Mouse (Mus musculus): Measurements from ENCODE around the gene Ccl20. TPM values are rescaled to one million over a fixed set of nuclear protein-coding genes. Genes with fewer than 3 reads are reported as not detected.

Gene Ccl20
- total RNA-seq (2023; ENCODE audit: inconsistent age) = not detected in 4 replicates

GRCm38 (mm10) chr1:83116447-83117137 is at the start of gene Ccl20:
Gene Ccl20, plus strand, starts transcription at chr1:83116766.

DNA sequence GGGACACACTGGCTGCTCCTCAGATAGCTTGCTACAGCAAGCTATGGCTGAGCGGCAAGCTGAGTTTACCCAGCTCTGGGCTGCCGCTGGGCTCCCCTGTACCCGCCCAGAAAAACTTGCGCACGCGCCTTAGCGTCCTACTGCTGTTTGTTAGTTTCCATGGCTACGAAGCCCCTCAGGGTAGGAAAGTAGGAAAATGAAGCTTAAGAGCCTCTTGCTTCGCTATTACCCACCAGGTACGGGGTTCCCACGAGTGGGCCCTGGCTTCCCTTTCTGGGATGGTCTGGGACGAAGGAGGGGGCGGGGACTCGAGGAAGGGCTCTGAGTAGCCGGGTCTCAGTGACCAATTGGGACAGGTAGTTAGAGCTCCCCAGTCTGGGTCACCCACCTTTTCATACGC is 43.0 kb downstream of the Ccl20 start, which contains the start of gene Daw1:
TSS of gene Daw1 (plus strand) at position 150 of the 400 bp plus-strand sequence.

Other genes starting within 250 kb of the Ccl20 start
- gene A030005L19Rik, start 203.4 kb upstream of the Ccl20 start, total RNA-seq (2023; ENCODE audit: inconsistent age) = 1.6 to 2.7 TPM (median 1.8 TPM) in 3 of 4 replicates, not detected in the other
- gene A030014E15Rik, start 191.8 kb upstream of the Ccl20 start, total RNA-seq (2023; ENCODE audit: inconsistent age) = not detected in 4 replicates
- gene Gm6217, start 185.4 kb upstream of the Ccl20 start, total RNA-seq (2023; ENCODE audit: inconsistent age) = not detected in 4 replicates
- not detected in 4 replicates for gene A030003K21Rik, start 173.4 kb upstream of the Ccl20 start, total RNA-seq (2023; ENCODE audit: inconsistent age)
- not detected in 4 replicates for gene Gm7544, start 160.8 kb upstream of the Ccl20 start, total RNA-seq (2023; ENCODE audit: inconsistent age)
- not detected in 4 replicates for gene Gm47955, start 156.5 kb upstream of the Ccl20 start, total RNA-seq (2023; ENCODE audit: inconsistent age)
- not detected in 4 replicates for gene Gm47959, start 116.2 kb upstream of the Ccl20 start, total RNA-seq (2023; ENCODE audit: inconsistent age)
- gene Slc19a3, start 78.3 kb upstream of the Ccl20 start, total RNA-seq (2023; ENCODE audit: inconsistent age) = not detected in 4 replicates
- gene Krtap28-10, start 74.3 kb upstream of the Ccl20 start, total RNA-seq (2023; ENCODE audit: inconsistent age) = not detected in 4 replicates
- gene Gm47969, start 71.8 kb upstream of the Ccl20 start, total RNA-seq (2023; ENCODE audit: inconsistent age) = not detected in 4 replicates
- not detected in 4 replicates for gene A030005K14Rik, start 57.4 kb upstream of the Ccl20 start, total RNA-seq (2023; ENCODE audit: inconsistent age)
- gene Krtap28-13, start 55.8 kb upstream of the Ccl20 start, total RNA-seq (2023; ENCODE audit: inconsistent age) = not detected in 4 replicates
- gene Daw1, start 43.0 kb downstream of the Ccl20 start, total RNA-seq (2023; ENCODE audit: inconsistent age) = not detected in 4 replicates

Data from B cell, adult (primary cell).